Mouse (Mus musculus): Measurements from ENCODE around the gene Serinc5.

DNA sequence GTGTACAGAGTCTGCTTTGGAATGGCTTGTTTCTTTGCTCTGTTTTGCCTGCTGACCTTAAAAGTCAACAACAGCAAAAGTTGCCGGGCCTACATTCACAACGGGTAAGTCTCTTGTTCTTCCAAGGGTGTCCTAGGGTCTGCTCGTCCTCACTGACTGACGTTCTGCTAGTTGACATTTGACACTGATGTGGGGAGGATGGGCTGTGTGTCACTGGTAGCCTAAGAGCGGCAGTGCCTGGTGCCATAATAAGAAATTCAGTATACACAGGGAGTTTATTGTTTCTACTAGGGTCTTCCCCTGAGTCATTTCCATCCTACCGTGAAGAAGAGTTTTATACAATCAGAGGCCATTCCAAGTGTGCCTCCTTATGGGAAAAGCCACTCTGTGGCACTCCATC is 71.9 kb downstream of the Serinc5 start:
- TF ChIP-seq CTCF (IDR thresholded peaks at IDR 0.05), result no peak
- TF ChIP-seq EP300 (IDR thresholded peaks at IDR 0.05; ENCODE audit: insufficient read depth, low read depth, low read length), result no peak
- TF ChIP-seq POLR2A (IDR thresholded peaks at IDR 0.05; ENCODE audit: insufficient read depth, low read depth, low read length), result no peak

Data from heart, adult 2 months (tissue).